Mouse (Mus musculus): ENCODE measurements around the gene Slc1a1. TPM values are rescaled to one million over a fixed set of nuclear protein-coding genes. Genes with fewer than 3 reads are reported as not detected.

The Slc1a1 gene
- not detected in 2 replicates for total RNA-seq (2015; ENCODE audit: low replicate concordance)
- not detected in 2 replicates for total RNA-seq (2017; ENCODE audit: low replicate concordance)

DNA sequence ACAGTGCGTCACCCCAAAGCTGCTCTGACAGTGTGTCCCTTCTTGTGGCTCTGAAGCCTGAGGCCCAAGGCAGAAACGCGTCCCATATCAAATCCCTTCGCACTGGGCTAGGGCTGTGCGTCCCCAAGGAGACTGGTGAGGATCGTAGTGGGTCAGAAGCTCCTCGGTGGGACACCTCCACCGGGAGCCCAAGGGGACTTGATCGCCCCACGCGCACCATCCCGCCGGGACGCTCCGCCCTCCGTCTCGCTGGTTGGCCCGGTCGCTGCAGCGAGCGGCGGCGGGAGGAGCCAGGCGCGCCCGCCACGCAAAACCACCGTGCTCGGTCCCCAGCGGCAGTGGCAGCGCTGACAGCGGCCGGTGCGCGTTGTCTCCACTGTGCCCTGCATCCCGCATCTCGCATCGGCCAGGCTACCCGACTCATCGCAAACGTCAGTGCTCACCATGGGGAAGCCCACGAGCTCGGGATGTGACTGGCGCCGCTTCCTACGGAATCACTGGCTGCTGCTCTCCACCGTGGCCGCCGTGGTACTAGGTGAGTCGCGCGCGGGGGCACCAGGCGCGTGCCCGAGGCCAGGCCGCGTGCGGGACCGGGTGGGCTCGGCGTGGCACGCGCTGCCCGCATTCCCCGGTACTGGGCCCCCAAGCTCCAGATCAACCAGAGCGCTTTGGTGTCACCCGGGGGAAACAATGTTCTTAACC, at the start of gene Slc1a1:
Slc1a1 (plus strand) TSS at position 252 of the 702 bp plus-strand sequence.
- ATAC-seq (replicated peaks; ENCODE audit: low FRiP score, poor library complexity, severe bottlenecking) = no peak

DNA sequence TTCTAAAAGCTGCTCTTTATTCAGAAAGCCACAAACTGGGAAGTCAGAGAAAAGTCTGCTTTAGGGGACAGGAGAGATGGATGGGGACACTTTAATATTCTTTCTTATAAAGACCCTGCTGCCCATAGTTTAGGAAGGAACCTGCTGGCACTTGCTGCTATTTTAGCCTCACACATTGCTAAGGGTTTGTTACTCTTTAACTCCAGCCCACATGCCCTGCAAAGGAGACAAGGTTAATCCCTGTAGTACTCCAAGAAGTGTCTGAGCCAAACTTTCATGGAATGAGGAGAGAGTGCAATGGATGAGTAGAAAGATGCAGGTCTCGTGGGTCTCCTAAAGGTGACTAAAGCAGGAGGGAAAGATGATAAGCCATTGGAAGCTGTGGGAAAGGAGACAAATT, 44.7 kb upstream of the Slc1a1 start:
- ATAC-seq (replicated peaks; ENCODE audit: low FRiP score, poor library complexity, severe bottlenecking) = no peak

DNA sequence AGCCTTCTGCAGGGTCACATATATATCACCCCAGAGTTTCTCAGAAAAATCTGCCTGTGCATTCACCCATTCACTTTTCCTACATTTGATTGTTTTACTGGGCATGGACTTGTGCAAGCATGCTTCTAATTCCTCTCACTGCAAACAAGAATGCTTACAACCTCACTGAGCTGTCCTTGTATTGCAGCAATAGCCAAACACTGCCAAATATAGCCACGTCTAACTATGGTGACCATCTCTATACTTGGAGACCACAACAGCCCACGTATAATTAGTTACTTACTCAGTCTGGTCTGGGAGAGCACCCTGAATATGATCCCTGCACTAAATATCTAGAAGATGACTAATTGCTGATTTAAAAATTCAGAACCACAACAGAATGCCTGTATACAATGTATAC, 41.5 kb upstream of the Slc1a1 start:
- ATAC-seq (replicated peaks; ENCODE audit: low FRiP score, poor library complexity, severe bottlenecking) = no peak

DNA sequence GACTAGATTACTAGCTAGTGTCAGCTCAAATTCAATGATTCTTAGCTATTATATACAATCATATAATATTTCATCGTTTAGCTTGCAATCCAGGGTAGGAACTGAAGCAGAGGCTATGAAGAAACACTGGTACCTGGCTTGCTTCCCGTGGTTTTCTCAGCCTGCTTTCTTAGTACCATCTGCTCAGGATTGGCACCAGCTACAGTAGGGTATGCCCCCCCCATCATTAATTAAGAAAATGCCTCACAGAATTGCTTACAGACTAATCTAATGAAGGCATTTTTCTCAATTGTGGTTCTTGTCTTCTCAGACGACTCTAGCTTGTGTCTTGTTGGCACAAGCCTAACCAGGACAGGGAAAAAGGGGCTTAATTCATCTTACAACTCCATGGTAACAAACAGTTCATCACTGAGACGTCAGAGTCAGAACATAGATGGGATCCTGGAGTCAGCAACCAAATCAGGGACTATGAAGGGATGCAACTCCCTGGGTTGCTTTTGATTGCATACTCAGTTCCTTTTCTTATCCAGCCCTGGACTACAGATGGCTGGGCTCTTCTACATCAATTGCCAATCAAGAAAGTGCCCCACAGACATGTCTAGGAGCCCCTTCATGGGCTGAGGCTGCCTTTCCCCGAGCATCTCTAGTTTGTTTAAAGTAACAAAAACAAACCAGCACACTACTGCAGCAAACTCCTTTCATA, 38.6 kb upstream of the Slc1a1 start:
- no peak for ATAC-seq (replicated peaks; ENCODE audit: low FRiP score, poor library complexity, severe bottlenecking)

DNA sequence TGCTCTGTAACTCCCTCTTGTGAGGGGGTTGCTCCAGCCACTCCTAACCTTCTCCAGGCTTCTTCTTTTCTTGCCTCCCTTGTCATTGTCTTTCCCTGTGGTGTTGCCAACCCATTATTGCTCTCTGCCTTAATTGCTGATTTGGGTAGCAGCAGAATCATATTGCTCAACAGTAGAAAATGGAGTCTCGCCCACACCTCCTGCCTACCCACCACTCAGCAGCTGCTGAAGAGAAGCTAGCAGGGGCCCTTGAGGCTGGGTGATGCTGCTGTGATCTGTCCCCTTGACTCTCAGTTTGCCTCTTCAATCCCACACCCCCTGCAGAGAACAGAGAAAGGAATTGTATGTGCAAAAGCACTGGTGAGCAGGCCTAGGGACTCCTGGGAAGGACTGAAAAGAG, 37.9 kb upstream of the Slc1a1 start:
- no peak for ATAC-seq (replicated peaks; ENCODE audit: low FRiP score, poor library complexity, severe bottlenecking)

DNA sequence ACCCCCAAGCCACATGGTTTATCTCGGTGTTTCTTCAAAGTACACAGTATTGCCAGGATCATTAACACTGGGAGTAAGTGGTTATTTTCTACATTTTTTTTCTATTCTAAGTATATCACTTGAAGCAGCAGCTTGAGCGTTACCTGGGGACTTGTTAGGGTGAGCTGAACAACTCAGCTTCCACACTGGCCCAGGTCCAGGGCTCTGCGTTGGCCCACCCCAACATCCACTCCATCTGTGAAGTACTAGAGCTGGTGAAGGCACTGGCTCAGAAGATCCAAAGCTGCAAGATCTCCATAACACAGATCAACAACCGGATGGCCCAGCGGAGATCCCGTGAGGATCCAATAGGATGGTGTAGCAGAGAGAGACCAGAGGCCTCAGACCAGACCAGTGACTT, 37.2 kb upstream of the Slc1a1 start:
- ATAC-seq (replicated peaks; ENCODE audit: low FRiP score, poor library complexity, severe bottlenecking) = no peak

DNA sequence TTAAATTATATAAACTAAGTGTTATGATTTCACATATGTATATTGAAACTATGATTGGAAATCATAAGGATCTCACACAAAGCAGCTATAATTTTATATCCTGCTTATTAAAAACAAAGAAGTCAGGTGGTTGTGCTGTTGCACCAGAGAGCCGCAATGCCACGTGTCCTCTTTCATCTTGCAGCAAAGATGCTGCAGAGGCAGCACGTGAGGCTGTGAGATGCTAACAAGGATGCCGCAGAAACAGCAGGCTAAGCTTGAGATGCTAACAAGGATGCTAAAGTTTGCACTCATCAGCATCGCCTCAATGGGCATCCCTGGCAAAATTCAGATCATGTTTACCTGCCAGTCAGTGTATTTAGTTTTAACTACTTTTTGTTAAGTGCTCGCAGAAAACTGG, 34.4 kb upstream of the Slc1a1 start:
- ATAC-seq (replicated peaks; ENCODE audit: low FRiP score, poor library complexity, severe bottlenecking) = no peak

DNA sequence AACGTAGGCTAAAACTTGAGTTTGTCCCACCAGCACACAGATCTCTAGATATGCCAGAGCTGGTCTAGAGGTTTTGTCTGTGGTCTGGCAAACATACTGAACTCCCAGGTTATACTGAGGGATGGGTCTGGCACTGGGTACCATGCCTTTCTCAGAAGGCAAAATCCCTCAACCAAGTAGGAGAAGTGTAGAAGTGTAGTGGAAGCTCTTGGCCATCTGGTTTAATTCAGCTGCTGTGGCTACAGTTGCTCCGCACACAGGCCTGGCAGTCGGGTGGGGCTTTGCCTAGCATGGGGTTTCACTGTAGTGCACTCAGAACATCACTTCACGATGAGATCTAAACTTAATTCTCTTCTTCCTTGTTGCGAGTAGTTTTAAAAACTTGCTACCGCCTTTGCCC, 28.6 kb upstream of the Slc1a1 start:
- ATAC-seq (replicated peaks; ENCODE audit: low FRiP score, poor library complexity, severe bottlenecking) = no peak

DNA sequence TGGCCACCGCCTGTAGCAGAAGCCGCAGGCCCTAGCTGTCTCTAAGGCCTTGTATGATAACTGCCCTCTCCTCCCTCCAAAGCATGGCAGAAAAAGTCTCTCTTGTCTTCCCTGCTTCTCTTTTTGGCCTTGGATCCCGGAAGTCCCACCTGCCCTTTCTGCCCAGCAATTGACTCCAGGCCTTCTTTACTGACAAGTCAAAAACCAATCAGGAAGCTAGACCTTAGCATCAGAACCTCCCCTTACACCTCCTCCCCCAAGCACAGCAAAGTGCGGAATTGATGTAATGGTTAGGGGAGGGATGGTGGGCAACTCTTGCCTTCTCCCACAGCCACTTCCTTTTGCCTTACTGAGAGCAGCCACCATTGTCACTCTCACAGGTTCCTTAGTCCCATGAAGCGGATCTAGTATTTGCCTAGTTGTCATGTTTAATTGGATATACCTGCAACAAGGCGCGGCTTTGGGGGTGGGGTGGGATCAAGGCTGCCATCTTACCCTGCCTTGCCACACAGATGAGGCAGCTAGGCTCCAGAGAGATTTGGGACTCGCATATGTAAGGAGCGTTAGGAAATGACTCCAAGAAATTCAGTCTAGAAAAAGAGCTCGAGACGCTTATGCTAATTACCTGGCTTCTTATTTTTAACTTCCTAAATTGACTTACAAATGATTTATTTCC, 27.9 kb upstream of the Slc1a1 start:
- ATAC-seq (replicated peaks; ENCODE audit: low FRiP score, poor library complexity, severe bottlenecking) = no peak

DNA sequence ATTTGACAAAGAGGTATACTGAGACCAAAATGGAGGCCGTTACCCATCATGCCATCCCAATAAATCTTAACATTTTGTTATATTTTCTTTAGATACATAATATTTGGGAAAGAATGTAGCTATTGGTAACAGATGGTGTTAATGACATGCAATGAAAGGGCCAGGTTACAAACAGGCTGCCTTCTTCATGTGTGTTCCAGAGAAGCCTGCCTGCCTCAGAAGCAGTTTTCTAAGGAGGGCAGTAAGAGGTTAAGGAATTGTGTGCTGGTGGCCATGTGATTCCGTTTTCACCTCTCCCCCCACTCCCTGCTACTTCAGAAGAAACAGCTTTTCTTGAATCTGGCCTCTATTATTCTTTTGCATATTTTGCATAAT, 27.4 kb upstream of the Slc1a1 start:
- no peak for ATAC-seq (replicated peaks; ENCODE audit: low FRiP score, poor library complexity, severe bottlenecking)

DNA sequence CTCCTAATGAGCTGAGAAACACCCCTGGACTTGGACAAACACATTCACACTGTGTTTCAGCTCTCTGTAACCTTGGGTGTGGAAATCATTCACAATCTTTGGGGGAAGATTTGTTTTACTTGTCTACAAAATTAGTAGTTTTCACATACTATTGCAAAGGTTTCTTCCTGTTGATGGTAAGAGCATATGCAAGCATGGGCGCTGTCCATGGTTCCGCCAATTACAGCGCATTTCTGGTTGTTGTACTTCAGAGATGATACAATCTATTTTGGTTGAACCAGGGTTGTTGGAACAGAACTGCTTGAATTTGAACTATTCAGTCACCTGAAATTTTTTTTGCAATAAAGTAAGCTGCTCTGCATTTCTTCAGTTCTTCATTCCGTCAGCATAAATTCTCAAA, 16.6 kb upstream of the Slc1a1 start:
- no peak for ATAC-seq (replicated peaks; ENCODE audit: low FRiP score, poor library complexity, severe bottlenecking)

DNA sequence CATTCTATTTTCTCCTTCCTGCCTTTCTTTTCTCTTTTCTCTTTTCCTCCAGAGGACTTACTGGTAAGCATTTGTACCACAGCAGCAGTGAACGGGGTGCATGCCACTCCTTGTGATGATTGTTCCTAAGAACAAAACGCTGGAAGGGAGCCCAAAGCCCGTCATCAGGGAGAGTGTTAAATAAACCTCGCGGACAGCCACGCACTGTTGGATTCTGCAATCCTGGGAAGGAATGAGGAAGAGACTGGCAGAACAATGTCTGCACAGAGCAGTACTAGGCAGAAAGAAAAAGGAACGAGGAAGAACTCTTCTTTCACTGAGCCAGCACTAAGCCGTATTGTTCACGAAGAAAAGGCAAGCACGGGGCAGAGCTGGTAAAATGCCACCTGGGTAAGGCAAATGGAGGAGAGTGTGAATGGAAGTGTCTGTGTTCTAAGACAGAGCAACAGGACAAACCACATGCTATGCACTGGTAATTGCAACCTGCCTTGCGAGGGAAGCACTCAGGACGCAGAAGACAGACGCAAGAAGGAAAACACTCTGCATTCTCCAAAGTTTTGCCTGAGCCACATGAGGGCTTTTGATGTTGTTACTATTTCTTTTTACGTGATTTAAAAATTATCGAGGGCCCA, 7.0 kb upstream of the Slc1a1 start:
- no peak for ATAC-seq (replicated peaks; ENCODE audit: low FRiP score, poor library complexity, severe bottlenecking)

DNA sequence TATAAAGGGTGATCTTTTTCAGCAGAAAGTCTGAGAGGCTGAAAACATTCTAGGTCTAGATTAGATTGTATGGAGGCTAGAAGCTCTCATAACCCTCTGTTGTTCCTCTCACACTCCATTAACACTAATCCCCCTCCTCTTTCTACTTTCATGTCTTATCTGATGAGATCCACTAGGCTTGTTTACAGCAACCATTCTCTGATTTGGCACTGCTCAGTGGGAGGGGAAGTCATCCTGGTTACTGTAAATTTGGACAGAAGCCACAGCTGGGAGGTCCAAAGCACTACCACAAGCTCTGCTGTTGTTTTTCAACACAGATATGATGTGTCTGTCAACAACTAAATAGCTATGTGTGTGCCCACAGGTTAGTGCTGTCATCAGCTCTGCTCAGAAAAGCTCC, 3.5 kb upstream of the Slc1a1 start:
- no peak for ATAC-seq (replicated peaks; ENCODE audit: low FRiP score, poor library complexity, severe bottlenecking)

DNA sequence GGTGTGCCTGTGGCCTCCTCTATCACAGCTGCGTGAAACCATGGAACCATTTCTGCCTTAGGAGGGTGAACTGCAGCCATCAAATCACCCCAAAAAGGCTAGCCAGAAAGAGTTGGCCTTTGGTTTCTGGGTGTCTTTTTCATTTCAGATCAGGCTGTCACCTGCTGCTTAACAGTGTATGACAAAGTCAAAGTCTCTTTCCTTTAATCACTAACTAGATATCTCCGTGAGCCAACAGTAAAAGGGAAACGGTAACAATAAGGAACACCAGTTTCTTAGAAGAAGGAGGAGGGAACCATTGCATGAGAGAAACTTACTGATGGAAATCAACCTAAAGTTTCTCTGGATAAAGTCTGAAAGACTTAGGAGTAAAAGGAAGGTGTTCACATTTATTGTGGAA, 2.2 kb upstream of the Slc1a1 start:
- ATAC-seq (replicated peaks; ENCODE audit: low FRiP score, poor library complexity, severe bottlenecking) = no peak

DNA sequence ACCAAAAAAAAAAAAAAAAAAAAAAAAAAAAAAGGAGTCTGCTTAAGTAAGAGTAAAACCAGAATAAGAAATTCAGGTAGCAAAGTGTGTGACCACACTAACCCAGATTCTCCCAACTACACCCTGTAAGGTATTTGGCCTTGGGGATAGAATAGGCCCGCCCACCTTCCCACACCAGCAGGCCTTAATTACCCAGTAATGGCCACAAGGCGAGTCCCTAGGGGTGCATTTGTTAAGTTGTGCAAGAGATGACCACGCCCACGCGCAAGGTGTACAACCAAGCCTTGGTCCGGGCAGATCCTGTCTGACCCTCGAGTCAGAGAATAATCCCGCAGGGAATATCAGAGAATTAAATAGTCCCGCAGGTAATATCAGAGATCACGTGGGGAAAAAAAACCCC, 461 bp upstream of the Slc1a1 start:
- ATAC-seq (replicated peaks; ENCODE audit: low FRiP score, poor library complexity, severe bottlenecking) = no peak

DNA sequence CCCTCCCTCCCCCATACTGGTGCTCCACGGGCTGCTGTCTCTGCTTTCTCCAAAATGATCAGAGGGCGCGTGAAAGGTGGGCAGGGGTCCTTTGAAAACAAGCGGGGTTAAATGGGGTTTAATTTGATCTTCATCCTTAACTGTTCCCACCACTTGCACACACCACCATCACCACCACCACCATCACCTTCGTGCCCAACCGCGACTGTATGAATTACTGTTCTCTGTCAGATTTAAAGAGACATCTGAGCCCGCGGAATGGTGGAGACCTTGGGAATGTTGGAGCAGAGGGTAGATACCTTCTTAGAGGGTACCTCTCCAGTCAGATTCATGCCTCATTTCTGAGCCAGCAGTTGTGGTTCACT, 633 bp downstream of the Slc1a1 start:
- ATAC-seq (replicated peaks; ENCODE audit: low FRiP score, poor library complexity, severe bottlenecking) = no peak

DNA sequence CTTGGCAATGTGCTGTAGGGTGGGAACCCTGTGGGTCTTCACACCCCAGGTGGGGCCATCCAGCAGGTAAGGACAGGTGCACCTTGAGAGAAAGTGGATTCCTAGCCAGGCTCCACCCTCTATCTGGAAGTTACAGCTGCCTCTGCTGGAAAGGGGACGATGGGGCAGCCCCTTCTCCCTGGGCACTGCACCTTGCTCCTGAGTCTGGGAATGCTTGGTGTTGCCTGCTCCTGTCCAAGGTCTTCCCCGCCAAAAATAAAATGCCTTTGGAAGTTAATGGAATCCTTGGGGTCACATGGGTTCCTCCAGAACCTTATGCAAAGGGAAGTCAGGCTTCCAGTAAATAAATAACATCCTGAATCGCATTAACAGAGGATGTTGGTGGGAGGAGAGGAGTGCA, 1.3 kb downstream of the Slc1a1 start:
- no peak for ATAC-seq (replicated peaks; ENCODE audit: low FRiP score, poor library complexity, severe bottlenecking)

DNA sequence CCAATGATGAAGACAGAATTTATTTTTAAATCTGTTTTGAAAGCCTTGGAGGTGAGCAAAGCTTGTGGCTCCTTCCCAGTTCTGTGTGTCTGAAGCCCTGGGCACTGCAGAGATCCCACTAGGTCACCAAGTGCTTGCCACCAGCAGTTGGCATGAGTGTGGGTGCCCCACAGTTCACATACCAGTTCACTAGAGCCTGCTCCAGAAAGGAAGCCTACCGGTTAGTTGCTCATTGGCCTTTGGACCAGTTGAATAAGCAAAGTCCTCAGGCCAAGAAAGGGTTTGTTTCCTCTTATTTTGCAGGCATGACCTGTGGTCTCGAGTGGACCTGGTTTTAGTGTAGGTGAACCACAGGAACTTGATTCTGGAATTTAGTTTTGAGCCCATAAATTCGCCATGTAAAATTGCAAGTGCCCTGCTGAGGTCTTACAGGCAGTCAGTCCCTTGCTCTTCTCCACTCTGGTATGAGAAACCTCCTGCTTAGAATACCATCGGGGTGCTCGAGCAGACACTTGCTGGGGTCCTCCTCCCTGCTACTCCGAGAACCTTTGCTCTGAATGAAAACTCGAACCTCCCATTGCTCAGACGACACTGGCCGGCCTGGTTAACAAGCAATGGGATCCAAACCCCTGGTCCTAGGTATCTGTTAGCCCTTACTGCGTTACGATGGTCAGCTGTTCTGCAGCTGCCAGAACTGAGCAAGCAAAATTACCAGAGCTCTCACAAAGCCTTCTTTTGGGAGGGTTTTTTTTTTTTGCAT, 2.0 kb downstream of the Slc1a1 start:
- no peak for ATAC-seq (replicated peaks; ENCODE audit: low FRiP score, poor library complexity, severe bottlenecking)

DNA sequence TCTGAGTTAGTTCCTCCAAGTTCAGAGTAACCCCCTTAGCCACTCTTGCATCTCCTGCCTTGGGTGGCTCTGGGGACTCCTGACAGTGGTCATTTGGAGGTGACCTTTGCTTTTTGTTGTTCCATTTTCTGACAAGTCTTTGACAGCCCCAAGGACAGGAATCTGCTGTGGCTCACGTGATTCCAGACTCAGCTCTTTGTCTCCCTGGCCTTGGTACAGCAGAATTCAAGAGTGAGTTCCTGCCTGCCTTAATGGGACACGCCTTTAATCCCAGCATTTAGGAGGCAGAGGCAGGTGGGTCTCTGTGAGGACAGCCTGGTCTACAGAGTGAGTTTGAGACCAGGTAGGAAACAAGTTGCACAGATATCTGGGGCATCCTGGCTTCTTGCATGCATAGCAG, 3.9 kb downstream of the Slc1a1 start:
- ATAC-seq (replicated peaks; ENCODE audit: low FRiP score, poor library complexity, severe bottlenecking) = no peak

Measured in erythroid progenitor cell, adult 5-6 weeks (primary cell).